Mouse (Mus musculus) left cerebral cortex, postnatal 10 days (tissue): ENCODE results near the gene Olfr140. TPM values are rescaled to one million over a fixed set of nuclear protein-coding genes. Genes with fewer than 3 reads are reported as not detected.

ENCODE experiments used
- DNase-seq, 2 experiments: peaks; one replicate each; pipeline ENCODE4 v3.0.0; 2021 to 2022; ENCODE audit warnings: low spot score in 2 of 2, mixed read lengths in 1 of 2; ENCODE audit errors: extremely low spot score in 1 of 2
- intact Hi-C: fragments of 180-260 bp; cut with DNase I; formaldehyde crosslinking; loops from one replicate; pipeline ENCODE4 v1.15.1; 2025
- total RNA-seq, 2 experiments: library from RNA; stranded (reverse); gene quantifications; 2 replicates each; pipeline ENCODE4 v1.2.3; 2021

The Olfr140 gene
- not detected for total RNA-seq

DNA sequence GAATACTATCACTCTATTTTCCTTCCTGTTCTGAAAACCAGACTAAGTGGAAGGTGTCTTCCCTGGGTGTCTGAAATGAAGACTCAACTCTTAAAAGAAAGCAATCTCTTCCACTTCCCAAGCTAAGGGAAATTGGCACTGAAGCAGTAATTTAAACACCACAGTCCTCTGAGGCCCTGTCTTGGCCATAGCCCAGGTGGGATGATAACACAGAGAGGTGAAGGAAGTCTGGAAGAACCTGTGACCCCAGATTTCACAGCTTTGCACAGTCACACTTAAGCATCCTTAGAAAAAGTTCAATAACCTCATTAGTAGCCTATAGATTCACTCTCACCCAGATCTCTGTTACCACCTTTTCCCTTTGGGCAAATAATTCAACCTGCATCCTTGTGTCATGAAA is at the start of gene Olfr140:
Olfr140 (minus strand) TSS at position 101 of the 400 bp plus-strand sequence.
- intact Hi-C loops: no loop called here

DNA sequence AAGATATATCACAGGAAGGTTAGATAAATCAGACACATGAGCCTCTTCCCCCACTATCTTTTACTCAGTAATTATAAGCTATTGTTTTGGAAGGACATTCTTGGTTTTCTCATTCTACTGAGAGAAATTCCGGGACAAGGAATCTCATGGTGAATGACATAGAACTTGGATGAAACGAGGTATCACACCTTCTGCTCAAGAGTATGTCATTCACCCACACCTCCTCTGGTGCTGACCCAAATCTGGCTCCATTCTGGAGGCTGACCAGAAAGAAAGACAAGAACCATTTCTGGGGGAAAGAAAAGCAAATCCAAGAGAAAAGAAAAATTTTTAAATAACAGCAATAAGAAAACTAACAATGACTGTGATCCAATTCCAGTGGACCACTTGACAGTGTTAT is 6.7 kb upstream of the Olfr140 start:
- intact Hi-C loops: no loop called here
- no peak for DNase-seq

More for the DNA sequence above, at the start of gene Olfr140:
- DNase-seq: no peak

DNA sequence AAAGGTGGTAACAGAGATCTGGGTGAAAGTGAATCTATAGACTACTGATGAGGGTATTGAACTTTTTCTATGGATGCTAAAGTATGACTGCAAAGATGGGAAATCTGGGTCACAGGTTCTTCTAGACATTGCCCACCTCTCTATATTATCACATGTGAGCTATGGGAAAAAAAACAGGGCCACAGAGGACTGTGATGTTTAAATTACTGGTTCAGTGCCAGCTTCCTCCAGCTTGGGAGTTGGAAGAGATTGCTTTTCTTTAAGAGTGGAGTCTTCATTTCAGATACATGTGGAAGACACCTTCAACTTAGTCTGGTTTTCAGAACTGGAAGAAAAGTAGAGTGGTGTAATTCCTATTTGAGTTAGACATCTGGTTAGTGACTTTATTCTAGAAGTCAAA is 28.4 kb downstream of the Olfr140 start, which contains the start of gene Olfr1265:
Olfr1265 (plus strand) TSS at position 301 of the 400 bp plus-strand sequence.
- intact Hi-C loops: no loop called here
- DNase-seq: no peak

DNA sequence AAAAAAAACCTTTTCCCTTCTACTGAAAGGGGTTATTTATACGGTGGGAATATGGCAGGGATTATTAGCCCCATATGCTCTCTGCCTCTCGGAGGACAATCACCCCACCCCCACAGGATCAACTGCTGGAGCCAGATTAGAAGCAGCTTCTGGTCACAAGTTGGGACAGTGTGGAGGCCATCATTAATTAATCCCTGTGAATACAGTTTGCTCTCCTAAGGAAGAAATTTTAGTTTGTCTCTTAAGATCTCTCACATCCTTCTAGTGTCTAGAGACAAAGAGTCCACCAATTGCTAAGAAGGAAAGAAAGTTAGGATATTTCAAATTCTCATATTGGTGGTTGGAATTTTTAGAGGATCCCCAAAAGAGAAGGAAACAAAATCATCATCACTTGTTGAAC is 37.9 kb downstream of the Olfr140 start, which contains the start of gene Olfr1264:
Olfr1264 (minus strand) TSS at position 101 of the 400 bp plus-strand sequence.
- intact Hi-C loops: no loop called here

DNA sequence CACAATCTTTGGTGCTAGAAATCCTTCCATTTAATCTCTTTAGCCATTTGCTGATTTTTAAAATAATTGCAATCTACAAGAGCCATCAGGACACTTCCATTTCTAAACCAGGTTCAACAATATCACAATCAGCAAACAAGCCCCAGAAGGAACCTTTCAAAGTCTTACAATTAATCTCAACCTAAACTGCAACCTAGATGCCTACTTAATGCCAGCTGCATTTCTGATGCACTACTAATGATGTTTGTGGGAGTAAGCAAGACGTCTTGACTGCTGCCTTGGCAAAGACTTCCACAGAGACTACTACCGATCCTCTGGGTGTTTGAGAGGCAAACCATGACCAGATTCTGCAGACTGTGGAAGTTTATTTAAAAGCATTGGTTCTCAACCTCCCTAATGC is 51.6 kb downstream of the Olfr140 start, which contains the start of gene Olfr1263:
Olfr1263 (plus strand) TSS at position 301 of the 400 bp plus-strand sequence.
- intact Hi-C loops: no loop called here
- DNase-seq: no peak

More for the DNA sequence above, 37.9 kb downstream of the Olfr140 start, which contains the start of gene Olfr1264:
- DNase-seq: no peak

DNA sequence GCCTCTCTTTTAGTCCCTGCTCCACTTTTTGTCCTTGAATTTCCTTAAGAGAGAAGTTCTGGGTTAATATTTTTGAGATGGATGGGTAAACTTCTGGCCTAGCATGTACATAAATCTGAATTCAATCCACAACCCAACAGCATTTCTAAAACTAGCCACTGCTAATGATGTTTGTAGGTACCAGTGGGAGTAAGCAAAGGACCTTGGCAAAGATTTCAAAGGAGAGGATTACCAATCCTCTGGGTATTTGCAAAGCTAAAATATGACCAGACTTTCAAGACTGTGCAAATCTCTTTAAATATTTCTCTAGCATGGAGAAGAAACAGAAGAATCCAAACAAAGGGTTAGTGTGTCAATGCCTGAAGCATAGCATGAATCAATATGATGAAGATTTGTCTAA is 63.5 kb downstream of the Olfr140 start, which contains the start of gene Olfr1262:
Olfr1262 (plus strand) TSS at position 301 of the 400 bp plus-strand sequence.
- intact Hi-C loops: no loop called here
- DNase-seq: no peak

Other genes starting within 250 kb of the Olfr140 start
- under 1 TPM in 1 of 2 experiments, not detected in 1; 0.06 TPM for gene Olfr1256, start 222.0 kb downstream of the Olfr140 start, total RNA-seq
- not detected for gene Olfr48, start 215.4 kb downstream of the Olfr140 start, total RNA-seq
- not detected for gene Olfr1257, start 185.2 kb downstream of the Olfr140 start, total RNA-seq
- gene Olfr1258, start 136.3 kb downstream of the Olfr140 start, total RNA-seq: not detected
- gene Olfr1259, start 114.9 kb downstream of the Olfr140 start, total RNA-seq: not detected
- not detected for gene Olfr1260, start 89.3 kb downstream of the Olfr140 start, total RNA-seq
- not detected for gene Olfr1261, start 72.4 kb downstream of the Olfr140 start, total RNA-seq
- not detected for gene Olfr1262, start 63.4 kb downstream of the Olfr140 start, total RNA-seq
- not detected for gene Olfr1263, start 51.5 kb downstream of the Olfr140 start, total RNA-seq
- gene Olfr1264, start 38.0 kb downstream of the Olfr140 start, total RNA-seq: not detected
- gene Olfr1265, start 28.3 kb downstream of the Olfr140 start, total RNA-seq: under 1 TPM in 1 of 2 experiments, not detected in 1; 0.08 TPM
- not detected for gene Olfr1269, start 57.8 kb upstream of the Olfr140 start, total RNA-seq
- not detected for gene Olfr32, start 78.7 kb upstream of the Olfr140 start, total RNA-seq
- not detected for gene Olfr1270, start 89.5 kb upstream of the Olfr140 start, total RNA-seq
- gene Olfr1506, start 160.9 kb upstream of the Olfr140 start, total RNA-seq: under 1 TPM in 1 of 2 experiments, not detected in 1; 0.17 TPM
- not detected for gene Olfr142, start 194.0 kb upstream of the Olfr140 start, total RNA-seq
- not detected for gene Olfr1271, start 207.4 kb upstream of the Olfr140 start, total RNA-seq
- gene Olfr1272, start 229.2 kb upstream of the Olfr140 start, total RNA-seq: not detected